Mouse (Mus musculus) layer of hippocampus, adult 8-10 months (tissue): ENCODE measurements around the gene Nup188. TPM values are rescaled to one million over a fixed set of nuclear protein-coding genes. Genes with fewer than 3 reads are reported as not detected.

Source experiments
- DNase-seq, 2 experiments: peaks; one replicate each; pipeline ENCODE4 v3.0.0; 2022; ENCODE audit warnings: low spot score in 2 of 2
- total RNA-seq, 4 experiments: library from RNA; stranded (reverse); gene quantifications; 2 replicates each; pipeline ENCODE4 v1.2.4; 2022

Gene Nup188
- total RNA-seq, 4 experiments from 2014 or later: 18.6 to 22.4 (median 20.6) TPM

GRCm38 (mm10) chr2:30256616-30257350 is 29.4 kb upstream of the Nup188 start:
- DNase-seq: no peak

DNA sequence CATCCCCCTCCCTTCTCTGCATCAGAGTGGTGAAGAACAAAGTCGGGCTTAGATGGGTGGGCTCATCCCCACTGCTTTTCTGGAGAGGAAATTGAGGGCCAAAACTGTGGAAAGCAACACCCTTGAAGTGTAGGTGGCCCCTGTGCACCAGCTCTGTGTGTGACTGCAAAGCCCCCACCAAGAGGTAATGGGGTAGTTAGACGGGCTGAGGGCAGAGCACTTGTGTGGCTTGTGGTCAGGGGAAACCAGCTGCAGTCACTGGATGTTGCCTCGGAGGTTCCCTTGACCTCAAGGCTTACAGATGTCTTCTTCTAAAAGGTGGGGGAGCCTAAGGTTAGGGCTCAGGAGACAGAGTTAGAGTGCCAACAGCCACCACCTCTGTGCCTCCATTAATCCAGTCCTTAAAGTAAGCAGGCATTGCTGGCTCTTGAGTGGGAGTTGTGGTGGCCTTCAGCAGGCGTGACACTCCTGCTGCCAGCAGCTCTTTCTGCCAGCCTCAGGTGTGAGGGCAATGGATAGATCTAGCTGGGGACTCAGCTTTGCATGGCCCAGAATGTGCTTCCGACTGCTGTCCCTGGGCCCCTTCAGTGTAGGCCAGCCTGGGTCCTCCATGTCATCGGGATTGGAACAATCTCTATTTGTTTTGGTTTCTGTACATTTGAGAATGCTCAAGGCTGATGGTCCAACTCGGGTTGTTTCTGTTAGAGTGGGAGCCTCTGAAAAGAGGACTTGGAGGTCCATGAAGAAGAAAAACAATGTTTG is 28.3 kb upstream of the Nup188 start:
- no peak for DNase-seq

- DNase-seq: no peak
Measured at GRCm38 (mm10) chr2:30258600-30258999, 27.6 kb upstream of the Nup188 start.

GRCm38 (mm10) chr2:30259131-30260064 is 26.8 kb upstream of the Nup188 start:
- no peak for DNase-seq

- DNase-seq: no peak
Measured at GRCm38 (mm10) chr2:30261064-30261736, 25.0 kb upstream of the Nup188 start.

DNA sequence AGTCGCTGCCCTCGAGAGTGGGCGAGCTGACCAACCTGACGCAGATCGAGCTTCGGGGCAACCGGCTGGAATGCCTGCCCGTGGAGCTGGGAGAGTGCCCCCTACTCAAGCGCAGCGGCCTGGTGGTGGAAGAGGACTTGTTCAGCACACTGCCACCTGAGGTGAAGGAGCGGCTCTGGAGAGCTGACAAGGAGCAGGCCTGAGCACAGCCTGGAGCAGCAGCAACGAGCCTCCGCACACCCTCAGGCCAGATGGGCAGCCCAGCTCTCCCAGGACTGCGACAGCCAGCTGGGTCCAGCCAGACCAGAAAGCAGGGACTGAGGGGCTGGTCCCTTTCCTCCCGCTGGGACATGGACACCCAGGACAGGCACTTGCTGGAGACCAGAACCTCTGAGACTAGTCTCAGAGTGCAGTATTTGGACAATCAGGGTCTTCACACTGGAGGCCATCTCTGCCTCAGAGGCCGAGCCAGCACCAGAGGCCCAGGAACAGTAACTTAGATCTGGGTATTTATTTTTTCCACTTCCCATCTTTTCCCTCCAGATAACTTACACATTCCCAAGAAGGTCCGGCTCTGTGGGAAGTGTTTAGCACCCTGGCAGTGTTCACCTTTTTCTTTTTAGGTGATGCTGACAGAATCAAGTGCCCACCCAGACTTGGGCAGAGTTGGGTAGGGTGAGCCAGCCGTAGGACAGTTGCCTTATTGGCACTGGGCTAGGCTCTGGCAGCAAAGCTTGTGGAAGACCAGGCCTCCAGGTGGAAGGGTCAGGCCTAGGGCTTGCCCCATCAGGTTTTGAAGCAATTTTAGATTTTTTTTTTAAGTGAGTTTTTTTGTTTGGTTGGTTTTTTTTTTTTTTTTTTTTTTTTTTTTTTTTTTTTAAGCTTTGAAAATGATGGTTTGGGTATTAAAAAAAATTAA is 24.0 kb upstream of the Nup188 start:
- DNase-seq: no peak

DNA sequence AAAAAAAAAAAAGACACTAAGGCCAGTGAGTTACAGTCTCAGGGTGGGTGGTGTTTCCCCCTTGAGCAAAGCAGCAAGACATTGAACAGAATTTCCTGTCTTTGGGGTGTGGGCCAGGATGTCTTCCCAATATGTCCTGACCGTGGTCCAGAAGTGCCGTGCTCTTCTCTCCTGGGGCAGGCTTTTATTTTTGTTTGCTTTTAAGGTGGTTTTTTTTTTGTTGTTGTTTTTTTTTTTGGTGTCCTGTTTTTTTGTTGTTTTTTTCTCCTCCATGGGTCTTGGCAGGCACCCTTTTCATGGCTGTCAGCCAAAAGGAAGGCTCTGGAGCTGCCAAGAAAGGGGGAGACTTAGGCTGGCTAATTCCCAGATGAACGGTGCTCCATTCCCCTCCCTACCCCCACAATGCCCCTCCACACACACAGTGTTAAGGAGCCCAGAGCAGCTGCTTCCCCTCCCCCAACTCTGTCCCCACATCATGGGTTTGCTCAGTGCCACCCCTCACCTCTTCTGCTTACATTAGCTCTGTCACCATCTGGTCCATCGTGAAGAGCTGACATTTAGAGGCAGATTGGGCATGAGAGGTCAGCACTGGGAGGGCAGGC is 23.3 kb upstream of the Nup188 start:
- peak; percentile 57 to 62 for DNase-seq

DNA sequence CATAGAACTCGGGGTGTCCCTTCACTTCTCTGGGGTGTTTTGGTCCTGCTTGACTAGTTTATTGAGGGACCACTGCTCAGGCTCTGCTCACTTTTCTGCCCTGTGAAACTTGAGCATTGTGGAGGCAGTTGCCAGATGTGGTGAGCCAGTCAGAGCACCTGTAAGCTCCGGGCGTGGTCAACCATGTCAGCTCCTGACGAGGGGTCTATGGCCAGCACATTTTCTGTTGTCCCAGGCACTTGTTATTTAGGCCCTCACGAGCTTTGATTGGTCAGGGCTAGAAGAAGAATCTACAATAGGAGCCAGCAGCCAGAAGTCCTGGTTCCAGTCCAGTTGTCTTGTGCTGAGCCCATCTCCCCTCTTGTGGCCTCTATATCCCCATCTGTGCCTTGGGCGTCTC is 22.4 kb upstream of the Nup188 start:
- no peak for DNase-seq

- no peak for DNase-seq
Measured at GRCm38 (mm10) chr2:30264671-30265519, 21.3 kb upstream of the Nup188 start.

DNA sequence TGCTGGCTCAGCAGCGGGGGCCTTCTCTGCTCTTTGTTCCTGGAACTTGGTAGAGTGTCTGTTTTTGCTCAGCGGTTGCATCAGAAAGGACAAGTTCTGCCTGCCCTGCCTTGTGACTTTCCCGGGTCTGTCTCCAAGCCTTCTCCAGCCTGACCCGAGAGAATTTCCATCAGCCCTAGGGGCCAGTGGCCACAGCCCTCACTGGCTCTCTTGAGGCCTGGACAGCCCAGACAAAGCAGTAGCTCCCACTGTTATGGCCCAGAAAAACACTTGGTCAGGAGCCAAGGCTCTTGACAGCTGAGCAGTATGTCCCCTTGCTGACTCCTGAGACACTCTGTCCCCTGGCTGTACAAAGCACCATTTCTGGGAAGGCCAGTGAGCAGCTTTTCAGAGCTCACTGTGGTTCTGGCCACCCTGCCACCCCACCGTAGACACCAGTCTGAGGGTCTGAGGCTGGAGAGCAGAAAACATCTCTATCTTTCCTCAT is 20.4 kb upstream of the Nup188 start, which contains the start of gene Phyhd1:
Phyhd1 (plus strand) TSS at position 437 of the 487 bp plus-strand sequence.
- peak; percentile 66 to 77 for DNase-seq

- no peak for DNase-seq
Measured at GRCm38 (mm10) chr2:30266392-30266941, 19.7 kb upstream of the Nup188 start.

- DNase-seq: no peak
Measured at GRCm38 (mm10) chr2:30267466-30267865, 18.7 kb upstream of the Nup188 start.

DNA sequence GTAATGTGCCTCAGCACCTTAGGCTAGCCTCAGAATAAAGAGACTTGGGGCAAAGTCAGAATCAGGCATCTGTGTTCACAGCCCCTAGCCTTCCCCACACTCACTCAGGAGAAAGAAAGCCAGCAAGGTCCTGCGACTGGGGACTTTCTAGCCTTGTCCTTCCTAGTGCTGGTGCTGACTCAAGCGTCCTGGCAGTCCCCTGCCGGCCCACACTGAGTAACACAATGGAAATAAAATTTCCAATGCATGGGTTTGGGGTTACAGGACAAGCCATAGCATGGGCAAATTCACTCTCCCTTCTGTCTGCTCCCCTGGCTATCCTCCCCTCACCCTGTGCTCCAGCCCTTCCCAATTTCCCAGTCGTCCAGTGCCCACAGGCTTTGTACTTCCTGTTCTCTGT is 17.8 kb upstream of the Nup188 start:
- DNase-seq: no peak

DNA sequence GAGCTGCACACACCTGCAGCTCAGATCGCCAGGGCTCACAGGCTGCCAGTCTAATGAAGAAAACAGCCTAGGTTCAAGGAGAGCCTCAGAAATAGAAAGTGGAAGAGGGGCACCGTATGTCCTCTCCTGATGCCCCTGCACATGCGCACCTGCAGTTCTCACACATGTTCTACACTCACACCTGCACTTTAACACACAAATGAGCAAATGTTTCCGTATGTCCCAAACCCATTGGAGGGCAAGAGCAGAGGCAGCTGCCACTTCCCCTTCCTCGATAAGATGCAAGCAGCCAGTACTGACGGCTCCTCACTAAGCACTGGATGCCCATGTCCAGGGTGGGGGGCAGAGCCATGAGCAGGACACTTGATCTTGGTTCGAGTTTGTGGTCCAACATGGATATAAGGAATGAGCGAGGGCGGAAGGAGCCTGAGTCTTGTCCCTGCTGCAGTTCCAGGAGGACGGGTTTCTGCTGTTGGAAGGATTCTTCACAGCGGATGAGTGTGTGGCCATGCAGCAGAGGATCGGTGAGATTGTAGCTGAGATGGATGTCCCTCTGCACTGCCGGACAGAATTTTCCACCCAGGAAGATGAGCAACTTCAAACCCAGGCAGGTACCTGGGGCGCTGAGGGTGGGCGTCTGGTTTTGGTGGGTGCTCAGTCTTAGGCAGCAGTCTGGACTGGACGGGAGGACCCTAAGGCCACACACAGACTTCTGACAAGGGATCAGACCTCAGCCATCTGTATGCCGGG is 16.8 kb upstream of the Nup188 start:
- no peak for DNase-seq

DNA sequence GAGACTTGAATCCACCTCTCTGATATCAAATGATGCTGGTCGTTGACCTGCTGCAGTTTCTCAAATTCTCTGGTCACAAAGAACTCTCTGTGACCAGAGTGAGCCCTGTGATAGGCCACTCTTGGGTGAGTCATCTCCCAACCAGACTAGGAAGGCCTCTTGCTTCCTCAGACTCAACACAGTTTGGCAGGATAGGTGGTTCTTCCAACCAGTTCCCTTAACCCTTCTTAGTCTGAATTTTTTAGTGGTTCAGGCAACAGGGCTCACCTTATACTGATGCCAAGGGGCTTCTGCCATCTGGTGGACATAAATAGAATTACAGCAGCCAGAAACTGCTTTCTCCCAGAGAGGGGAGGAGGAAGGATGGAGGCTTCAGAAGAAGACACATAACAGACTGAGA is 16.1 kb upstream of the Nup188 start:
- peak; percentile 63 to 69 for DNase-seq

GRCm38 (mm10) chr2:30280743-30281142 is 5.5 kb upstream of the Nup188 start, which contains the start of gene Gm28038:
Gene Gm28038 (plus strand): TSS chr2:30281043.
- DNase-seq: no peak

DNA sequence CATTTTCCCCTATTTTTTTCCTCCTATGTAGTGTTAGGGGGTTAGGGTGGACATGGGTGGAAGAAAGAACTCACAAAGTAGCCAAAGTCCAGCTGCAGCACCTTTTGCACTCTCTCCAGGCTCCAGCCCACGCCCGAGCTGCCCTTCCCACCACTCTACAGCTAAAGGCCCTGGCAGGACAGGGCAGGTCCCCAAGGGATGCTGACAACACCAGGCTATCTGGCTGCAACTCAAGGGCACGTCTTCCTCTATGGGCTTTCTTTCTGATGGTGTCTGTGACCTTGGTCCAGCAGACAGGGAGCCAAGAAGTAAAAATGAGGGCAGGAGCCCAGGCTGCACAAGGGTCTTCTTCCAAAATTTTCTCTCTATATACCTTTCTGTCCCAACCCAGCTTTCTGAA is 4.5 kb upstream of the Nup188 start:
- no peak for DNase-seq
